ENCODE assay signal across 9 mouse cellular contexts in genomic region chr15:79400975-79401365, GRCm38 (mm10). TPM values are rescaled to one million over a fixed set of nuclear protein-coding genes. Genes with fewer than 3 reads are reported as not detected.
DNase-seq lines count a peak whose midpoint lies in the region; ATAC-seq and TF ChIP-seq lines count a peak whose summit lies in the region.
"Had no signal": no experiment of that assay in that cellular context is flagged by ENCODE, and none has a peak within 500 bp of the region (broad histone marks: within the 10 kb centered on the region; RNA-seq: fewer than 3 reads in every experiment).

No protein-coding gene starts in this region.

- peaks cover 83% of the 10 kb centered on the region for H3K4me1 ChIP-seq in megakaryocyte, embryonic 14.5 days
- H3K4me1 ChIP-seq in limb, embryonic 11.5 days (ENCODE audit: control insufficient read depth, insufficient read depth, low read length): peaks cover 19% of the 10 kb centered on the region
- H3K4me1 ChIP-seq in stomach, postnatal 0 days (replicated peaks; ENCODE audit: control insufficient read depth, insufficient read depth): peaks cover 9% of the 10 kb centered on the region

- ATAC-seq in megakaryocyte, adult 5-6 weeks (ENCODE audit: poor library complexity, severe bottlenecking): no peak
- ATAC-seq in limb, embryonic 11.5 days (ENCODE audit: insufficient number of reproducible peaks, low FRiP score, low TSS enrichment, low read depth): no peak
- ATAC-seq in stomach, postnatal 0 days (ENCODE audit: low FRiP score, low TSS enrichment): no peak

- H3K27me3 ChIP-seq in megakaryocyte, embryonic 14.5 days (replicated peaks): peaks cover 6% of the 10 kb centered on the region
- H3K27me3 ChIP-seq in limb, embryonic 11.5 days (ENCODE audit: control insufficient read depth, insufficient read depth, low read length): no peaks in the 10 kb centered on the region
- H3K27me3 ChIP-seq in stomach, postnatal 0 days (ENCODE audit: control insufficient read depth, insufficient read depth, low read length): no peaks in the 10 kb centered on the region

- no peak overlapping the region for H3K27ac ChIP-seq in limb, embryonic 11.5 days (replicated peaks; ENCODE audit: low read depth, low read length)
- peak overlapping the region; percentile 49; the same call in 1 of the 2 replicates for H3K27ac ChIP-seq in stomach, postnatal 0 days (replicated peaks)

- 0 out of 2 replicates have a peak overlapping the region, but pooled peaks have one; percentile 4 for H3K4me2 ChIP-seq in limb, embryonic 11.5 days (ENCODE audit: low read depth, severe bottlenecking)
- peak overlapping the region; percentile 29 for H3K4me2 ChIP-seq in stomach, postnatal 0 days (replicated peaks; ENCODE audit: low read depth)

- 69% methylated on average over 7 of the region's 7 CpGs for WGBS in limb, embryonic 11.5 days
- 30% methylated on average over 7 of the region's 7 CpGs for whole genome bisulfite sequencing in stomach, postnatal 0 days

- H3K9me3 ChIP-seq in megakaryocyte, embryonic 14.5 days: no peaks in the 10 kb centered on the region
- no peaks in the 10 kb centered on the region for H3K9me3 ChIP-seq in limb, embryonic 11.5 days (ENCODE audit: control insufficient read depth, low read length)
- H3K9me3 ChIP-seq in stomach, postnatal 0 days (ENCODE audit: control insufficient read depth, low read length): no peaks in the 10 kb centered on the region

- TF ChIP-seq CTCF in stomach, postnatal 0 days (IDR thresholded peaks at IDR 0.05; ENCODE audit: low read depth): no peak

- TF ChIP-seq EP300 in stomach, postnatal 0 days (optimal IDR thresholded peaks at IDR 0.05): no peak

- no peak overlapping the region for H3K9ac ChIP-seq in limb, embryonic 11.5 days (ENCODE audit: low read length)
- no peak overlapping the region; the same call in 1 of the 2 replicates for H3K9ac ChIP-seq in stomach, postnatal 0 days (ENCODE audit: low read length)

- H3K36me3 ChIP-seq in megakaryocyte, embryonic 14.5 days (replicated peaks; ENCODE audit: low read length): peaks cover 14% of the 10 kb centered on the region
- H3K36me3 ChIP-seq in limb, embryonic 11.5 days (ENCODE audit: control insufficient read depth, insufficient read depth, low read length): no peaks in the 10 kb centered on the region; the same call in 1 of the 2 replicates
- no peaks in the 10 kb centered on the region for H3K36me3 ChIP-seq in stomach, postnatal 0 days (ENCODE audit: control insufficient read depth, insufficient read depth, low read length)

- DNase-seq in adrenal gland, postnatal 14 days: peak; percentile 45
- DNase-seq in adrenal gland, postnatal 36 days: no peak
- no peak for DNase-seq in limb, embryonic 11.5 days (ENCODE audit: low spot score)
- no peak for DNase-seq in stomach, postnatal 0 days (ENCODE audit: low spot score)
- DNase-seq in lung, postnatal 10 days: no peak
- DNase-seq in thymus, postnatal 0 days (ENCODE audit: low spot score): no peak
- DNase-seq: right cerebral cortex, postnatal 14 days had no signal

- peak overlapping the region; percentile 86 for H3K4me3 ChIP-seq in megakaryocyte, embryonic 14.5 days (replicated peaks)
- H3K4me3 ChIP-seq in limb, embryonic 11.5 days (ENCODE audit: low read depth, low read length): no peak overlapping the region
- H3K4me3 ChIP-seq in stomach, postnatal 0 days (ENCODE audit: low read depth, low read length): no peak overlapping the region

RNA-seq across cellular contexts. Expression of gene Tmem184b, which starts 2.4 kb away (rescaled TPM):
- 45.2 and 48.0 TPM in 2 replicates for total RNA-seq in adrenal gland, postnatal 14 days (2021)
- total RNA-seq in adrenal gland, postnatal 36 days (2021): 10 to 100 TPM; 46.6 to 75.2 TPM
- 58.6 and 91.9 TPM in 2 replicates for polyA plus RNA-seq in megakaryocyte, embryonic 14.5 days (2012; ENCODE audit: insufficient read depth, low replicate concordance)
- total RNA-seq in megakaryocyte, adult 5-6 weeks (2015): 31.1 and 33.3 TPM in 2 replicates
- 10.4 and 12.2 TPM in 2 replicates for total RNA-seq in megakaryocyte, adult 5-6 weeks (2017)
- polyA plus RNA-seq in limb, embryonic 11.5 days (2014; fragmentation: Nextera tagmentation; extraction: Ambion mirVana): 50.4 and 59.7 TPM in 2 replicates
- polyA plus RNA-seq in stomach, postnatal 0 days (2015; fragmentation: Nextera tagmentation; extraction: Ambion mirVana): 21.2 and 22.3 TPM in 2 replicates
- polyA plus RNA-seq in thymus, postnatal 0 days (2015; fragmentation: Nextera tagmentation; extraction: Ambion mirVana): 30.0 and 37.4 TPM in 2 replicates

RNA-seq across cellular contexts. Expression of gene Csnk1e, which starts 54.4 kb away (rescaled TPM):
- total RNA-seq in adrenal gland, postnatal 14 days (2021): 66.7 and 85.8 TPM in 2 replicates
- 10 to 100 TPM; 69.0 to 96.0 TPM for total RNA-seq in adrenal gland, postnatal 36 days (2021)
- 77.4 and 115 TPM in 2 replicates for polyA plus RNA-seq in megakaryocyte, embryonic 14.5 days (2012; ENCODE audit: insufficient read depth, low replicate concordance)
- total RNA-seq in megakaryocyte, adult 5-6 weeks (2015): 33.3 and 39.4 TPM in 2 replicates
- 29.3 and 32.0 TPM in 2 replicates for total RNA-seq in megakaryocyte, adult 5-6 weeks (2017)
- 149 and 156 TPM in 2 replicates for polyA plus RNA-seq in limb, embryonic 11.5 days (2014; fragmentation: Nextera tagmentation; extraction: Ambion mirVana)
- 44.8 and 50.8 TPM in 2 replicates for polyA plus RNA-seq in stomach, postnatal 0 days (2015; fragmentation: Nextera tagmentation; extraction: Ambion mirVana)
- 52.2 and 70.8 TPM in 2 replicates for polyA plus RNA-seq in thymus, postnatal 0 days (2015; fragmentation: Nextera tagmentation; extraction: Ambion mirVana)

RNA-seq across cellular contexts. Expression of gene Maff, which starts 54.5 kb away (rescaled TPM):
- 6.2 and 7.4 TPM in 2 replicates for total RNA-seq in adrenal gland, postnatal 14 days (2021)
- 10 to 100 TPM in 1 of 2 experiments, 1 to 10 TPM in 1; 6.3 to 19.1 TPM for total RNA-seq in adrenal gland, postnatal 36 days (2021)
- polyA plus RNA-seq in megakaryocyte, embryonic 14.5 days (2012; ENCODE audit: insufficient read depth, low replicate concordance): 3.8 and 6.4 TPM in 2 replicates
- 1.7 and 5.4 TPM in 2 replicates for total RNA-seq in megakaryocyte, adult 5-6 weeks (2015)
- total RNA-seq in megakaryocyte, adult 5-6 weeks (2017): 1.4 and 2.7 TPM in 2 replicates
- polyA plus RNA-seq in limb, embryonic 11.5 days (2014; fragmentation: Nextera tagmentation; extraction: Ambion mirVana): 2.2 and 2.6 TPM in 2 replicates
- 11.4 and 11.9 TPM in 2 replicates for polyA plus RNA-seq in stomach, postnatal 0 days (2015; fragmentation: Nextera tagmentation; extraction: Ambion mirVana)
- polyA plus RNA-seq in thymus, postnatal 0 days (2015; fragmentation: Nextera tagmentation; extraction: Ambion mirVana): 7.2 and 8.7 TPM in 2 replicates
